Mouse (Mus musculus) lung, embryonic 14.5 days (tissue): ENCODE results near the gene Exoc8. TPM values are rescaled to one million over a fixed set of nuclear protein-coding genes. Genes with fewer than 3 reads are reported as not detected.

Experiments
- ATAC-seq: fragments of 200-750 bp; cut with Nextera tagmentation; 2 replicates; pipeline ENCODE4 v1.8.0; 2017; ENCODE audit warnings: mild to moderate bottlenecking, moderate TSS enrichment, moderate library complexity; ENCODE audit not compliant: insufficient read depth
- DNase-seq: peaks from one replicate; pipeline ENCODE4 v3.0.0-alpha.2; 2015
- H3K27ac ChIP-seq: fragments of 300-500 bp; sonication (generic); 2 replicates; pipeline ENCODE4 v1.5.1; 2014; ENCODE audit warnings: low read depth, mild to moderate bottlenecking, moderate library complexity
- H3K27me3 ChIP-seq: fragments of 300-500 bp; sonication (generic); 2 replicates; pipeline ENCODE4 v1.6.1; 2014; ENCODE audit warnings: low read length, control low read depth; ENCODE audit not compliant: insufficient read depth
- H3K36me3 ChIP-seq: fragments of 300-500 bp; sonication (generic); 2 replicates; pipeline ENCODE4 v1.6.1; 2014; ENCODE audit warnings: control low read depth; ENCODE audit not compliant: insufficient read depth
- H3K4me1 ChIP-seq: fragments of 300-500 bp; sonication (generic); 2 replicates; pipeline ENCODE4 v1.6.1; 2014; ENCODE audit warnings: antibody characterized with exemption, control low read depth; ENCODE audit not compliant: insufficient read depth
- H3K4me2 ChIP-seq: fragments of 300-500 bp; sonication (generic); 2 replicates; pipeline ENCODE4 v1.6.1; 2014; ENCODE audit warnings: mild to moderate bottlenecking
- H3K4me3 ChIP-seq: fragments of 300-500 bp; sonication (generic); 2 replicates; pipeline ENCODE4 v1.5.1; 2014; ENCODE audit warnings: low read depth, low read length
- H3K9ac ChIP-seq: fragments of 300-500 bp; sonication (generic); 2 replicates; pipeline ENCODE4 v1.6.1; 2014
- H3K9me3 ChIP-seq: fragments of 300-500 bp; sonication (generic); 2 replicates; pipeline ENCODE4 v1.6.1; 2016; ENCODE audit warnings: low read depth, low read length, control low read depth
- CTCF ChIP-seq: IDR thresholded peaks from 2 replicates; pipeline ENCODE4 v1.5.1; 2016; ENCODE audit warnings: antibody characterized with exemption, low read depth
- WGBS: fragments of 180-500 bp; shearing (Covaris S2); extraction: QIAGEN DNeasy Blood & Tissue Kit; methylation state at CpG from one replicate; pipeline ENCODE4 v1.1.7; 2014; 5-methylcytosine and 5-hydroxymethylcytosine counted together
- polyA plus RNA-seq: library from polyadenylated mRNA; unstranded; fragments of >200 nt; fragmentation: Nextera tagmentation; extraction: Ambion mirVana; gene quantifications from 2 replicates; pipeline ENCODE4 v1.2.1, GENCODE M21; 2014

The Exoc8 gene
- polyA plus RNA-seq, 1 experiment from 2014 or later, result 9.8 TPM

DNA sequence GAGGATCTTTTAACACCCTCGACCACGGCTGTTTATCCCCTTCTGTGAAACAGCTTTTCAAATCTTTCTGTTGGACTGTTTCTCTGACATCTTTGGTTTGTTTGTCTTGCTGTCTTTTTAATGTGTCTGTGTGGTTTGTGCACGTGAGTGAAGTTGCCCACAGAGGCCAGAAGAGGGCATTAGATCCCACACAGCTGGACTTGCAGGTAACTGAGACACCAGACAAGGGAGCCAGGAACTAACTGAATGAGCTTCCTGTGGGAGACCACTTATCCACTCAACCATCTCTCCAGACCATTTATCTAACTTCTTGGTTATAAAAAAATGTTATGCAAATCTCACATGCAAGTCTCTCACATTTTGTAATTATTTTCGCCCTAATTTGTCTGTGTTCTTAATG lies 33.1 kb upstream of the Exoc8 start:
- Histone ChIP-seq H3K4me2 (no peak overlapping the region), H3K36me3 (no peaks in the 10 kb centered on the region; the same call in 1 of the 2 replicates), H3K4me1 (no peaks in the 10 kb centered on the region), H3K27me3 (no peaks in the 10 kb centered on the region), H3K9ac (no peak overlapping the region), H3K9me3 (no peaks in the 10 kb centered on the region), H3K27ac (no peak overlapping the region), H3K4me3 (no peak overlapping the region)
- TF ChIP-seq CTCF, result peak; percentile 16; the same call in 1 of the 2 replicates
- 71% methylated on average over 4 of the region's 4 CpGs for WGBS
- DNase-seq, result no peak
- no peak for ATAC-seq

DNA sequence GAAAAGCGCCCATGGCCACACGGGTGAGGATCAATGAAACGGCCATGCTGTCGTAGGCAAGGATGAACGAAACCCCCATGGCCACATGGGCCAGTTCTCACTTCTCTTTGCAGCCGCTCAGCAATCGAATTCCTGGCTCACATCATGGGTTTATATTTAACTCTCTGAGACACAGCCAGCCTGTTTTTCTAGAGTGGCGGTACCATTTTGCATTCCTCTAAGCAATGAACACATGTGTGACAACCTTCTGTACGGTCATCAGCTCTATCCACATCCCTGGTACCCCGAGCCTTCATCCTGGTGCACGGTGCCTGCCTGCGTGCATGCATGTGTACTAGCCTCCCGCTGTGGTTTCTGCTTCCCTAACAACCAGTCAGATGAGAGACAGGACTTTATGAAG lies 32.6 kb upstream of the Exoc8 start:
- Histone ChIP-seq H3K36me3 (no peaks in the 10 kb centered on the region; the same call in 1 of the 2 replicates), H3K9ac (no peak overlapping the region), H3K4me1 (no peaks in the 10 kb centered on the region), H3K27ac (no peak overlapping the region), H3K27me3 (no peaks in the 10 kb centered on the region), H3K4me3 (no peak overlapping the region), H3K4me2 (no peak overlapping the region), H3K9me3 (no peaks in the 10 kb centered on the region)
- DNase-seq (no peak), ATAC-seq (no peak)
- 86% methylated on average over 13 of the region's 13 CpGs for WGBS
- no peak for TF ChIP-seq CTCF

DNA sequence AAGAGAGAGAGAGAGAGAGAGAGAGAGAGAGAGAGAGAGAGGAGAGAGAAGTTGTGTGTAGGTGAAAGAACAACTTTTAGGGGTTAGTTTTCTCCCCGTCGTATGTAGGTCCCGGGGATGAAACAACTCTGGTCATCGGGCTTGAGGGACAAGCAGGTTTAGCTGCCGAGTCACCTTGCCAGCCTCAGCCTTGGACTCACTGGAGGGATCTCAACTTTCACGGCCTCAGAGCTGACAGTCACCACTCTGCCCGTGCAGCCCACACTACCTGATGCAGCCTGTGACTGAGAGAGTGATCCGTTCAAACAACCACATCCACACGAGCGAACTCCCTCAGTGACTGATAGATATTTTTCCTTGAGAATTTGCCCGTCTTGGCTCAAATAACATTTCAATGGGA lies 31.5 kb upstream of the Exoc8 start:
- Histone ChIP-seq H3K27ac (no peak overlapping the region), H3K27me3 (no peaks in the 10 kb centered on the region), H3K9ac (no peak overlapping the region), H3K4me3 (no peak overlapping the region), H3K36me3 (no peaks in the 10 kb centered on the region; the same call in 1 of the 2 replicates), H3K4me2 (no peak overlapping the region), H3K9me3 (no peaks in the 10 kb centered on the region), H3K4me1 (no peaks in the 10 kb centered on the region)
- ATAC-seq (no peak), DNase-seq (no peak)
- TF ChIP-seq CTCF, result no peak
- WGBS, result 80% methylated on average over 11 of the region's 11 CpGs

DNA sequence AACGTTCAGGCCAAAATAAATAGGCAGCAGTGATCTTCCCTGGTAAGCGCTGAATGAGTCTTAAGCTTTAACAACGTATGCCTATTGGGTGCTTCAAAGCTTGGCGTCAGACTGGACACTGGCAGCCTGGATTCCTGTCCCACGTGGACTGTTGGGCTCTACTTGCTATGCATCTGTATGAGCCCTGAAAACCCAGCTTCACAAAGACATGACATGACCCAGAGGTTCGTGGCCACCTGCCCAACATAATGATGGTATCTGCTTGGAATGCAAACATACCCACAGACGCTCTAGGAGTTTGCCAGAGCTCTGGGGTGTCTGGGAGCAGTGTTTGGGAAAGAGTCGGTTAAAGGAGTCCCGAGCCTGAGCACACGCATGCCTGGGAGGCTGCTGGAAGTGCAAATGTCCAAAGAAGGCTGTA lies 28.9 kb upstream of the Exoc8 start:
- H3K9ac ChIP-seq, result no peak overlapping the region
- DNase-seq (peak; percentile 46), ATAC-seq (peak; percentile 52; the same call in 1 of the 2 replicates)
- no peaks in the 10 kb centered on the region for H3K4me1 ChIP-seq
- H3K9me3 ChIP-seq, result no peaks in the 10 kb centered on the region
- 36% methylated on average over 10 of the region's 10 CpGs for WGBS
- H3K27me3 ChIP-seq, result no peaks in the 10 kb centered on the region
- no peak overlapping the region for H3K4me3 ChIP-seq
- no peak overlapping the region for H3K4me2 ChIP-seq
- H3K36me3 ChIP-seq, result no peaks in the 10 kb centered on the region; the same call in 1 of the 2 replicates
- no peak for TF ChIP-seq CTCF
- peak overlapping the region; percentile 9; the same call in 1 of the 2 replicates for H3K27ac ChIP-seq

DNA sequence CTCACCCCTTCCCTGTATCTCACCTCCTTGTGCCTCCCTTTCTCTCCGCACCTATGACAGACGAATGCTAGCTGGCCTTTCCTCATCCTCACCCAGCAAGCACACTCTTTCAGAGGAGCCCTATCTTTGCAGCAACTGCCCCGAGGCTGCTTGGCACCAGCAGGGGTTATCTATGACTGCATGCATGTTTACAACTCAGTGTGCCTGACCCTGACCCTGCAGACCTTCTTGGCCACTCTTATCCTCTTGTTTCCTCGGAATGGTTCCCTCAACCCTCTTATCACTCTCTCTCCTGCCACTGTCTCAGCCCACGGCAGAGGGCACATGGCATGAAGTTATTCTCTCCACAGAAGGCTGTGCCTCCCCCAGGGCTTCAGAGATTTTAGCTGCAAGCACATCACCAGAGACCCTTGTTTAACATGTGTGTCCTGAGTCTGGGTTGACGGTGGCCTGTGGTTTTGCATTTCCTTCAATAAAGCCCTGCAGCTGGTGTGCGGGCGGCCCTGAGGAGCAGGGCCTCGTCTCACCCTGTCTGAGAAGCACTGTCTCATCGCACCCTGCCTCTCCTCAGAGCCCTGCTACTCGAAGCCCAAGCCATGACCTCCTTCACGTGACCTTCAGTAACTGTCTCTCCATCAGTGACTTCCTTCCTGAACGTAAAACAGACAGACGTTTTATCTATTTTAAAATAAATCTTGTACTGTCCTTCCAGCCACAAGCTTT lies 28.2 kb upstream of the Exoc8 start:
- no peaks in the 10 kb centered on the region; the same call in 1 of the 2 replicates for H3K36me3 ChIP-seq
- no peaks in the 10 kb centered on the region for H3K4me1 ChIP-seq
- DNase-seq (no peak), ATAC-seq (no peak)
- no peak overlapping the region for H3K9ac ChIP-seq
- no peak for TF ChIP-seq CTCF
- no peaks in the 10 kb centered on the region for H3K9me3 ChIP-seq
- no peak overlapping the region for H3K4me3 ChIP-seq
- H3K27me3 ChIP-seq, result no peaks in the 10 kb centered on the region
- WGBS, result 44% methylated on average over 14 of the region's 14 CpGs
- H3K27ac ChIP-seq, result peak overlapping the region; percentile 47; the same call in 1 of the 2 replicates
- H3K4me2 ChIP-seq, result no peak overlapping the region

DNA sequence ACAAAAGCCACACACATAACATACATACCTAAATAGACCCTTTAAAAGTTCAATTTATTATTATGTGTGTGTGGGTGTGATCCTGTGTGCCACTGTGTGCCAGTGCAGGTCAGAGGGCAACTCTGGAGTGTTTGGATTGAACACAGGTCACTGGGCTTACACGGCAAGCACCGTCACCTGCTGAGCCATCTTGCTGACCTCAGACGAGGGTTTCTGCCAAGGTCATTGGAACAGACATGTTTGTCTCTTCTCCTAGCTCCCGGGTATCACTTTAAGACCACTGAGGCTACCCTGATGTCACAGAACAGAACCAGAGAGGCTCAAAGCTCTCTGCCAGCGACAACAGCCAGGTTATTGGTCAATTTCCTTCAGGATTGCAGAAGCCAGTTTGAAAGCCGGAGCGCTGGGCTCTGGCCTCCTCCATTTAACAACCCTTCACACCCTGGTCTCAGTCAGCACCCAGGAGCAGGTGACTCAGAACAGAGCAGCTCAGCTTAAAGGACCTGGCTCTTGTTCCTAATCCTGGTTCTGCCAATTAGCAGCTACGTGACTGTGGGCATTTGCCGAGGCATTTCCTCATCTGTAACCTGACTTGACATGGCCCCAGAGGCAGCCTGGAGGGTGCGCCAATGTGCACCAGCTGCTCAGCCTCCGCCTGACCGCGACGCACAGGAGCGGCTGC lies 26.6 kb upstream of the Exoc8 start:
- Histone ChIP-seq H3K4me1 (no peaks in the 10 kb centered on the region), H3K4me3 (no peak overlapping the region), H3K9ac (no peak overlapping the region), H3K27me3 (no peaks in the 10 kb centered on the region), H3K27ac (no peak overlapping the region), H3K36me3 (no peaks in the 10 kb centered on the region; the same call in 1 of the 2 replicates), H3K4me2 (no peak overlapping the region), H3K9me3 (no peaks in the 10 kb centered on the region)
- DNase-seq, result no peak
- no peak for ATAC-seq
- 87% methylated on average over 15 of the region's 15 CpGs for WGBS
- no peak for TF ChIP-seq CTCF

DNA sequence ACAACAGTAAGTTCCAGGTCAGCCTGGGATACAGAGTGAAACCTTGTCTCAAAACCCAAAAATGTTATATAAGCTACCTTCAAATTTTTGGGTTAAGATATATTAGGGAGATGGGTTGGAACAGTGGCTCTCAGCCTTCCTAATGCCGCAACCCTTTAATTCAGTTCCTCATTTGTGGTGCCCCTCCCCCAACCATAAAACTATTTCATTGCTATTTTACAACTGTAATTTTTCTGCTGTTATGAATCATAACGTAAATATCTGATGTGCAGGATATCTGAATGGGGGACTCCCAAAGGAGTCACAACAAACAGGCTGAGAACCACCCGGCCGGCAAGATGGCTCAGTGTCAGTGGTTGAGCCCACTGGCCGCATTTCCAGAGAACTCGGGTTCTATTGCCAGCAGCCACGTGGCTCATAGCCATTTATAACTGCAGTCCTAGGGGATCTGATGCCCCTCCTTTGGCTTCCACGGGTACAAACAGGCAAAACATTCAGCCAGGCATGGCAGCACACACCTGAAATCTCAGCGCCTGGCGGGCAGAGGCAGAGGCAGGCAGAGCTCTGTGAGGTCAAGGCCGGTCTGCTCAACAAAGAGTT lies 25.1 kb upstream of the Exoc8 start:
- H3K27me3 ChIP-seq, result no peaks in the 10 kb centered on the region
- H3K4me1 ChIP-seq, result no peaks in the 10 kb centered on the region
- H3K9ac ChIP-seq, result no peak overlapping the region
- DNase-seq (no peak), ATAC-seq (no peak)
- H3K9me3 ChIP-seq, result no peaks in the 10 kb centered on the region
- H3K4me3 ChIP-seq, result no peak overlapping the region
- no peak for TF ChIP-seq CTCF
- H3K36me3 ChIP-seq, result no peaks in the 10 kb centered on the region; the same call in 1 of the 2 replicates
- H3K4me2 ChIP-seq, result no peak overlapping the region
- WGBS, result 73% methylated on average over 11 of the region's 11 CpGs
- no peak overlapping the region for H3K27ac ChIP-seq
